Mouse (Mus musculus) heart, adult 2 months (tissue): ENCODE results near the gene Tacr3.

Experiments used
- CTCF ChIP-seq: fragments of 200-600 bp; IDR thresholded peaks from 2 replicates; pipeline ENCODE4 v1.8.1; 2022; ENCODE audit warnings: antibody characterized with exemption, mild to moderate bottlenecking, moderate library complexity
- POLR2A ChIP-seq: fragments of 200-500 bp; IDR thresholded peaks from 2 replicates; pipeline ENCODE4 v1.6.1; 2011; ENCODE audit warnings: mild to moderate bottlenecking, low read depth, low read length, control low read depth; ENCODE audit not compliant: insufficient read depth

- no peak for TF ChIP-seq CTCF
- TF ChIP-seq POLR2A: no peak
Measured at GRCm38 (mm10) chr3:134877701-134878100, 48.9 kb downstream of the Tacr3 start.
